Mouse (Mus musculus) frontal cortex, postnatal 14 days (tissue): ENCODE measurements around the gene Slc8a3.
A peak's percentile ranks its signal among the peaks of the same experiment; 100 is the strongest.
"Not testable (repeated sequence)": the region's sequence is repeated elsewhere in the genome, so short reads cannot be mapped to it uniquely, and the experiment has no call there.

Experiments used
- DNase-seq, 2 experiments: peaks; one replicate each; pipeline ENCODE4 v3.0.0; 2022; ENCODE audit warnings: low spot score in 2 of 2

The Slc8a3 gene

GRCm38 (mm10) chr12:81332875-81333421 is at the start of gene Slc8a3:
TSS of gene Slc8a3 (minus strand) at chr12:81333180.
- DNase-seq, result peak; percentile 62 to 65

- not testable (repeated sequence) for DNase-seq
These were observed 46.4 kb upstream of the Slc8a3 start, which contains the start of gene Gm4787 for GRCm38 (mm10) chr12:81379364-81379763. TSS of gene Gm4787 (minus strand) at chr12:81379464.

GRCm38 (mm10) chr12:81333841-81334240 is 861 bp upstream of the Slc8a3 start:
- no peak for DNase-seq

- peak; percentile 56 to 57 for DNase-seq
These were observed 774 bp downstream of the Slc8a3 start for GRCm38 (mm10) chr12:81331937-81332874.

- no peak for DNase-seq
These were observed 1.8 kb downstream of the Slc8a3 start for GRCm38 (mm10) chr12:81331046-81331638.

GRCm38 (mm10) chr12:81324991-81325390 is 8.0 kb downstream of the Slc8a3 start:
- DNase-seq, result no peak

- no peak for DNase-seq
These were observed 8.9 kb downstream of the Slc8a3 start for GRCm38 (mm10) chr12:81324116-81324515.

- no peak for DNase-seq
These were observed 12.0 kb downstream of the Slc8a3 start for GRCm38 (mm10) chr12:81321021-81321420.

- no peak for DNase-seq
These were observed 15.2 kb downstream of the Slc8a3 start for GRCm38 (mm10) chr12:81317811-81318210.

- DNase-seq, result no peak
These were observed 17.0 kb downstream of the Slc8a3 start for GRCm38 (mm10) chr12:81315953-81316352.

GRCm38 (mm10) chr12:81303626-81304025 is 29.4 kb downstream of the Slc8a3 start:
- DNase-seq, result no peak

- DNase-seq, result no peak
These were observed 38.4 kb downstream of the Slc8a3 start for GRCm38 (mm10) chr12:81294613-81295012.

GRCm38 (mm10) chr12:81278031-81278430 is 54.9 kb downstream of the Slc8a3 start:
- DNase-seq, result no peak

GRCm38 (mm10) chr12:81274616-81275015 is 58.4 kb downstream of the Slc8a3 start:
- no peak for DNase-seq

- DNase-seq, result no peak
These were observed 59.6 kb downstream of the Slc8a3 start for GRCm38 (mm10) chr12:81273333-81273732.

GRCm38 (mm10) chr12:81269246-81269645 is 63.7 kb downstream of the Slc8a3 start:
- no peak for DNase-seq

- DNase-seq, result no peak
These were observed 70.2 kb downstream of the Slc8a3 start for GRCm38 (mm10) chr12:81262821-81263220.

- DNase-seq, result no peak
These were observed 74.8 kb downstream of the Slc8a3 start for GRCm38 (mm10) chr12:81258215-81258614.

GRCm38 (mm10) chr12:81245411-81245810 is 87.6 kb downstream of the Slc8a3 start:
- no peak for DNase-seq

GRCm38 (mm10) chr12:81244954-81245353 is 88.0 kb downstream of the Slc8a3 start:
- no peak for DNase-seq

GRCm38 (mm10) chr12:81244492-81244891 is 88.5 kb downstream of the Slc8a3 start:
- no peak for DNase-seq

GRCm38 (mm10) chr12:81241676-81242075 is 91.3 kb downstream of the Slc8a3 start:
- DNase-seq, result no peak

- DNase-seq, result no peak
These were observed 91.9 kb downstream of the Slc8a3 start for GRCm38 (mm10) chr12:81241096-81241495.
